Mouse (Mus musculus): ENCODE results near the gene Sh3d21. TPM values are rescaled to one million over a fixed set of nuclear protein-coding genes. Genes with fewer than 3 reads are reported as not detected.

Sh3d21 gene
- total RNA-seq, 2 experiments from 2014 or later, result 0.71 to 1.3 TPM

GRCm38 (mm10) chr4:126148161-126148961 lies 14.9 kb downstream of the Sh3d21 start:
- intact Hi-C loops (cut with DNase I), result loop anchor here (2.0 kb wide), 1 partner anchor 20 kb away; no protein-coding TSS in a partner anchor
- peak; percentile 58 to 67 for DNase-seq

GRCm38 (mm10) chr4:126147533-126148160 lies 15.6 kb downstream of the Sh3d21 start, which contains the start of gene Eva1b:
Gene Eva1b, plus strand, starts transcription at chr4:126147744.
- DNase-seq, result peak; percentile 38 to 39
- intact Hi-C loops (cut with DNase I), result loop anchor here (2.0 kb wide), 1 partner anchor 19 kb away; no protein-coding TSS in a partner anchor

GRCm38 (mm10) chr4:126146974-126147532 lies 16.2 kb downstream of the Sh3d21 start:
- intact Hi-C loops (cut with DNase I), result no loop called here
- peak in 1 of 2 experiments; percentile 12 for DNase-seq

GRCm38 (mm10) chr4:126145396-126145795 lies 17.9 kb downstream of the Sh3d21 start:
- DNase-seq, result peak in 1 of 2 experiments; percentile 13
- intact Hi-C loops (cut with DNase I), result no loop called here

- intact Hi-C loops (cut with DNase I), result no loop called here
- no peak for DNase-seq
Observed at GRCm38 (mm10) chr4:126141021-126141420, 22.3 kb downstream of the Sh3d21 start.

- no peak for DNase-seq
- intact Hi-C loops (cut with DNase I), result no loop called here
Observed at GRCm38 (mm10) chr4:126137773-126138172, 25.5 kb downstream of the Sh3d21 start.

- peak in 1 of 2 experiments; percentile 12 for DNase-seq
- intact Hi-C loops (cut with DNase I), result no loop called here
Observed at GRCm38 (mm10) chr4:126134639-126135038, 28.7 kb downstream of the Sh3d21 start.

GRCm38 (mm10) chr4:126134236-126134635 lies 29.1 kb downstream of the Sh3d21 start:
- intact Hi-C loops (cut with DNase I), result no loop called here
- DNase-seq, result no peak

GRCm38 (mm10) chr4:126132636-126133264 lies 30.5 kb downstream of the Sh3d21 start:
- intact Hi-C loops (cut with DNase I), result no loop called here
- DNase-seq, result no peak

- DNase-seq, result peak in 1 of 2 experiments; percentile 25
- intact Hi-C loops (cut with DNase I), result no loop called here
Observed at GRCm38 (mm10) chr4:126131290-126132121, 31.8 kb downstream of the Sh3d21 start.

- no peak for DNase-seq
- intact Hi-C loops (cut with DNase I), result no loop called here
Observed at GRCm38 (mm10) chr4:126130502-126130901, 32.8 kb downstream of the Sh3d21 start.

GRCm38 (mm10) chr4:126123309-126124040 lies 39.8 kb downstream of the Sh3d21 start:
- no peak for DNase-seq
- intact Hi-C loops (cut with DNase I), result no loop called here

GRCm38 (mm10) chr4:126120506-126120905 lies 42.8 kb downstream of the Sh3d21 start:
- intact Hi-C loops (cut with DNase I), result no loop called here
- no peak for DNase-seq

GRCm38 (mm10) chr4:126120052-126120451 lies 43.2 kb downstream of the Sh3d21 start:
- no peak for DNase-seq

GRCm38 (mm10) chr4:126119051-126119450 lies 44.2 kb downstream of the Sh3d21 start:
- no peak for DNase-seq
- intact Hi-C loops (cut with DNase I), result no loop called here

More at GRCm38 (mm10) chr4:126120052-126120451, 43.2 kb downstream of the Sh3d21 start:
- intact Hi-C loops (cut with DNase I), result no loop called here

GRCm38 (mm10) chr4:126118651-126119050 lies 44.6 kb downstream of the Sh3d21 start:
- intact Hi-C loops (cut with DNase I), result no loop called here

GRCm38 (mm10) chr4:126117116-126117515 lies 46.2 kb downstream of the Sh3d21 start:
- intact Hi-C loops (cut with DNase I), result no loop called here

More at GRCm38 (mm10) chr4:126118651-126119050, 44.6 kb downstream of the Sh3d21 start:
- DNase-seq, result no peak

GRCm38 (mm10) chr4:126115871-126116521 lies 47.3 kb downstream of the Sh3d21 start:
- no peak for DNase-seq
- intact Hi-C loops (cut with DNase I), result no loop called here

More at GRCm38 (mm10) chr4:126117116-126117515, 46.2 kb downstream of the Sh3d21 start:
- DNase-seq, result no peak

Measured in gastrocnemius, postnatal 36 days (tissue).